ENCODE assay signal across 22 mouse cellular contexts in genomic region chr15:90140966-90141365, GRCm38 (mm10).
"Had no signal": no experiment of that assay in that cellular context is flagged by ENCODE, and none has a peak within 500 bp of the region (broad histone marks: within the 10 kb centered on the region; RNA-seq: fewer than 3 reads in every experiment).

No protein-coding gene starts in this region.

- DNase-seq: kidney, adult 18-20 months; kidney, postnatal 10 days; kidney, postnatal 36 days; liver; lung, adult 18-20 months; lung, postnatal 10 days; lung, postnatal 36 days; right cerebral cortex, adult 18-20 months; right cerebral cortex, postnatal 25 days; spleen, adult 18-20 months; thymus, postnatal 36 days had no signal

- H3K27me3 ChIP-seq: limb, embryonic 13.5 days; liver, embryonic 12.5 days; liver, embryonic 15.5 days; lung, embryonic 15.5 days; megakaryocyte, embryonic 14.5 days; midbrain, embryonic 13.5 days; neural tube, embryonic 12.5 days; neural tube, embryonic 15.5 days; stomach, embryonic 15.5 days had no signal

- H3K9me3 ChIP-seq: limb, embryonic 10.5 days; limb, embryonic 13.5 days; liver, embryonic 12.5 days; liver, embryonic 15.5 days; lung, embryonic 15.5 days; midbrain, embryonic 13.5 days; neural tube, embryonic 12.5 days; neural tube, embryonic 15.5 days; stomach, embryonic 15.5 days had no signal

- H3K4me3 ChIP-seq: limb, embryonic 10.5 days; limb, embryonic 13.5 days; liver, embryonic 12.5 days; liver, embryonic 15.5 days; lung, embryonic 15.5 days; megakaryocyte, embryonic 14.5 days; midbrain, embryonic 13.5 days; neural tube, embryonic 12.5 days; neural tube, embryonic 15.5 days; stomach, embryonic 15.5 days had no signal

- H3K9ac ChIP-seq: limb, embryonic 13.5 days; liver, embryonic 12.5 days; liver, embryonic 15.5 days; lung, embryonic 15.5 days; midbrain, embryonic 13.5 days; neural tube, embryonic 12.5 days; neural tube, embryonic 15.5 days; stomach, embryonic 15.5 days had no signal

- ATAC-seq: intestine, embryonic 16.5 days; liver, embryonic 12.5 days; midbrain, embryonic 13.5 days had no signal

- H3K4me2 ChIP-seq: limb, embryonic 13.5 days; liver, embryonic 12.5 days; liver, embryonic 15.5 days; lung, embryonic 15.5 days; midbrain, embryonic 13.5 days; neural tube, embryonic 12.5 days; neural tube, embryonic 15.5 days; stomach, embryonic 15.5 days had no signal

- H3K27ac ChIP-seq: limb, embryonic 10.5 days; limb, embryonic 13.5 days; liver, embryonic 12.5 days; liver, embryonic 15.5 days; lung, embryonic 15.5 days; midbrain, embryonic 13.5 days; neural tube, embryonic 12.5 days; neural tube, embryonic 15.5 days; stomach, embryonic 15.5 days had no signal

- H3K4me1 ChIP-seq: limb, embryonic 10.5 days; limb, embryonic 13.5 days; liver, embryonic 12.5 days; liver, embryonic 15.5 days; lung, embryonic 15.5 days; megakaryocyte, embryonic 14.5 days; midbrain, embryonic 13.5 days; neural tube, embryonic 12.5 days; neural tube, embryonic 15.5 days; stomach, embryonic 15.5 days had no signal

- H3K36me3 ChIP-seq: limb, embryonic 10.5 days; limb, embryonic 13.5 days; liver, embryonic 12.5 days; liver, embryonic 15.5 days; lung, embryonic 15.5 days; midbrain, embryonic 13.5 days; neural tube, embryonic 12.5 days; neural tube, embryonic 15.5 days; stomach, embryonic 15.5 days had no signal
